Mouse (Mus musculus) embryonic facial prominence, embryonic 11.5 days (tissue): ENCODE measurements around the gene Adssl1. TPM values are rescaled to one million over a fixed set of nuclear protein-coding genes. Genes with fewer than 3 reads are reported as not detected.

Experiments used
- ATAC-seq: fragments of 200-750 bp; cut with Nextera tagmentation; replicated peaks from 2 replicates; pipeline ENCODE4 v1.8.0; 2017; ENCODE audit warnings: low read depth; ENCODE audit not compliant: insufficient number of reproducible peaks, low FRiP score, low TSS enrichment
- DNase-seq: peaks from one replicate; pipeline ENCODE4 v3.0.0-alpha.2; 2015; ENCODE audit warnings: low spot score
- H3K27ac ChIP-seq: fragments of 300-500 bp; sonication (generic); replicated peaks from 2 replicates; pipeline ENCODE4 v1.5.1; 2014; ENCODE audit warnings: mild to moderate bottlenecking, low read depth, low read length, control low read depth
- H3K27me3 ChIP-seq: fragments of 300-500 bp; sonication (generic); 2 replicates; pipeline ENCODE4 v1.6.1; 2014; ENCODE audit warnings: mild to moderate bottlenecking, low read length, moderate library complexity, mixed read lengths; ENCODE audit not compliant: control insufficient read depth, insufficient read depth
- H3K36me3 ChIP-seq: fragments of 300-500 bp; sonication (generic); replicated peaks from 2 replicates; pipeline ENCODE4 v1.6.1; 2014; ENCODE audit warnings: low read depth, mild to moderate bottlenecking, low read length, moderate library complexity, mixed read lengths; ENCODE audit not compliant: control insufficient read depth, insufficient read depth
- H3K4me1 ChIP-seq: fragments of 300-500 bp; sonication (generic); 2 replicates; pipeline ENCODE4 v1.6.1; 2014; ENCODE audit warnings: low read length, mixed read lengths; ENCODE audit not compliant: control insufficient read depth, insufficient read depth
- H3K4me2 ChIP-seq: fragments of 300-500 bp; sonication (generic); 2 replicates; pipeline ENCODE4 v1.6.1; 2014; ENCODE audit warnings: low read depth, mild to moderate bottlenecking, control low read depth, low read length, moderate library complexity
- H3K4me3 ChIP-seq: fragments of 300-500 bp; sonication (generic); 2 replicates; pipeline ENCODE4 v1.5.1; 2014; ENCODE audit warnings: low read depth, low read length, control low read depth
- H3K9ac ChIP-seq: fragments of 300-500 bp; sonication (generic); replicated peaks from 2 replicates; pipeline ENCODE4 v1.6.1; 2014; ENCODE audit warnings: mild to moderate bottlenecking, control low read depth, low read length
- H3K9me3 ChIP-seq: fragments of 300-500 bp; sonication (generic); replicated peaks from 2 replicates; pipeline ENCODE4 v1.6.1; 2016; ENCODE audit warnings: mild to moderate bottlenecking, low read length, inconsistent platforms, mixed read lengths; ENCODE audit not compliant: control insufficient read depth
- WGBS: fragments of 180-500 bp; shearing (Covaris S2); extraction: QIAGEN DNeasy Blood & Tissue Kit; methylation state at CpG from one replicate; pipeline ENCODE4 v1.1.7; 2014; 5-methylcytosine and 5-hydroxymethylcytosine counted together
- polyA plus RNA-seq: library from polyadenylated mRNA; unstranded; fragments of >200 nt; fragmentation: Nextera tagmentation; extraction: Ambion mirVana; gene quantifications from 2 replicates; pipeline ENCODE4 v1.2.1, GENCODE M21; 2014

The Adssl1 gene
- polyA plus RNA-seq, 1 experiment from 2014 or later: 4.2 TPM

DNA sequence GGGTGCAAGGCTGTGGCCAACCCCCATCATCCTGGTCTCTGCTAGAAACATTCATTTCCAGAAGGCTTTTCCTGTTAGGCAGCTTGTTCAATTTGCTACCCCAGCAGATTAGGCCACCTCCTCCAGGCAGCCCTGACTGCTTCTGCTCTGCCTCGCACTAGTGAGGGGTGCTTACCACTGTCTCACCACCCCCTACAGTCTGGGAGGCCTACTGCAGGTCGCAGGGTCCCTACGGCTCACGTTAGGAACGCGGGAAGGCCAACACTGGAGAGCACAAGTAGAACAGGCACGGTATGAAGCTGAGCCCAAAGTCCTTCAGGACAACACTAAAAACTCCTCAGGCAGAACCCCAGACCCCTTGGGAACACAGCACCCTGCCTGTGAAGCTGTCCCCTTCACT lies 52.0 kb downstream of the Adssl1 start:
- Histone ChIP-seq H3K9me3 (no peaks in the 10 kb centered on the region), H3K4me2 (no peak overlapping the region; the same call in 1 of the 2 replicates), H3K4me1 (peaks cover 16% of the 10 kb centered on the region), H3K27me3 (no peaks in the 10 kb centered on the region), H3K9ac (no peak overlapping the region), H3K27ac (no peak overlapping the region), H3K36me3 (peaks cover 18% of the 10 kb centered on the region), H3K4me3 (no peak overlapping the region)
- no peak for DNase-seq
- no peak for ATAC-seq
- WGBS: 81% methylated on average over 7 of the region's 7 CpGs

DNA sequence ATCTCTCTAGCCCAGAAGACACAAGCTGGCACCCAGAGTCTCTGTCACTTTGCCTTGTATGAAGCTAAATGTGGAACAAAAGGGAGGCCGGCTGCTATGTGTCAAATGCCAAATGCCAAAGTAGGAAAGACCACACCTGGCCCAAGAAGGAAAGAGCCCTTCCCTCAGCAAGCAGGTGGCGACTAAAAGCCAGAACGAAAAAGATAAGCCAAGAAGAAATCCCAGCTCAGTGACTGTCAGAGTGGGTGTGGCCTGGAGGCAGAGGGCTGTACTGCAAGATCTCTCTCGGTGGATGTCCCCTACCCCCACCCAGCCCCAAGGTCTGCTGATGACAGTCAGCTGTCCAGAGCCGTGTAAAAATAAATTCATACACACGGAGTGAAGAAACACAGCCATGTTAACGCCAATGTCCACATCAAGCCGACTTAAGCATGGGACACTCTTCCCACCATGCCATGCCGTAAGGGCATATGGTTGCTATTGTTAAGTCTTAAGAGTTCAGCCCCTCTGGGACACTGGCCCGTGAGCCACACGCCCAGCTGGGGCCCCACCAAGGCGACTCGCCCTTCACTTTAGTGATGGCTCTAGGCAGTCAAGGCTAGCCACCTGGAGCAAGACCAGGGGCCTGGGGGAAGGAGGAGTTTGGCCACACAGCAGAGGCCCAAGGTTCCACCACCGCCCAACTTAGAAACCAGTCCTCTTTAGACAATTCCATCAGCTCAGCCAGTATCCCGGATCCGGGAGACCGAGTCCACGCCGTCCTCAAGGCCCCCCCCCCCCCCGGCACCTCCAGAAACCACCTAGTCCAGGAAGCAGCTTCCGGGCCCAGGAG lies 53.1 kb downstream of the Adssl1 start:
- 6% methylated on average over 21 of the region's 21 CpGs for WGBS
- Histone ChIP-seq H3K9me3 (no peaks in the 10 kb centered on the region), H3K27ac (peak overlapping the region; percentile 88), H3K4me2 (peak overlapping the region; percentile 89), H3K4me3 (peak overlapping the region; percentile 94), H3K36me3 (peaks cover 18% of the 10 kb centered on the region), H3K9ac (peak overlapping the region; percentile 99), H3K27me3 (peaks cover 9% of the 10 kb centered on the region), H3K4me1 (peaks cover 16% of the 10 kb centered on the region)
- peak; percentile 14; the same call in 1 of the 2 replicates for ATAC-seq
- DNase-seq: peak; percentile 47

DNA sequence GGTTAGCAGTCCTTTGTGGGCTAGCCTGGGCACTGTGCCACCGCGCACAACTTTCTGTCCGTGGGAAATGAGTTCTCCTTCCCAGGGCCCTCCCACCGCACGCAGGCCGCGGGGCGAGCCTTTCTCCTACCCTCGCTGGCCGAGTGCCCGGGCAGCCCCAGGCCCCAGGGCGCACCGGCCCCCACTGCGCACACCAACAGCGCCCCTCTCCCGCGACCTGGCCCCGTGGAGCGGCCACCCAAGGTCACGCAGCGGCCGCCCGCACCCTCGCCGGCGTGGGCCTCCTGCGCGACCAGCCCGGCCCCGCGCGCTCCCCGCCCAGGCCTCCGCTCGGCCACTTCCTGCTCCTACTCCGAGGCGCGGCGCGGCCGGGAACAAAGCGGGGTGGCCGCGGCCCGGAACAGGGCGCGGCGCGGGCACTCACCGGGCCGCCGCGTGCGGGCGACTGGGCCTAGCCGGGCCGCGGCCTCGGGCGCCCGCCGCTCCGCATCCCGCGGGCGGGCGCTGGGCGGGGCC lies 53.8 kb downstream of the Adssl1 start:
- DNase-seq (peak; percentile 36), ATAC-seq (no peak)
- Histone ChIP-seq H3K4me3 (peak overlapping the region; percentile 94), H3K9me3 (no peaks in the 10 kb centered on the region), H3K27me3 (peaks cover 11% of the 10 kb centered on the region), H3K36me3 (peaks cover 14% of the 10 kb centered on the region), H3K9ac (peak overlapping the region; percentile 99), H3K4me2 (peak overlapping the region; percentile 89), H3K27ac (peak overlapping the region; percentile 88), H3K4me1 (peaks cover 16% of the 10 kb centered on the region)
- WGBS: under 1% methylated on average over 56 of the region's 68 CpGs

DNA sequence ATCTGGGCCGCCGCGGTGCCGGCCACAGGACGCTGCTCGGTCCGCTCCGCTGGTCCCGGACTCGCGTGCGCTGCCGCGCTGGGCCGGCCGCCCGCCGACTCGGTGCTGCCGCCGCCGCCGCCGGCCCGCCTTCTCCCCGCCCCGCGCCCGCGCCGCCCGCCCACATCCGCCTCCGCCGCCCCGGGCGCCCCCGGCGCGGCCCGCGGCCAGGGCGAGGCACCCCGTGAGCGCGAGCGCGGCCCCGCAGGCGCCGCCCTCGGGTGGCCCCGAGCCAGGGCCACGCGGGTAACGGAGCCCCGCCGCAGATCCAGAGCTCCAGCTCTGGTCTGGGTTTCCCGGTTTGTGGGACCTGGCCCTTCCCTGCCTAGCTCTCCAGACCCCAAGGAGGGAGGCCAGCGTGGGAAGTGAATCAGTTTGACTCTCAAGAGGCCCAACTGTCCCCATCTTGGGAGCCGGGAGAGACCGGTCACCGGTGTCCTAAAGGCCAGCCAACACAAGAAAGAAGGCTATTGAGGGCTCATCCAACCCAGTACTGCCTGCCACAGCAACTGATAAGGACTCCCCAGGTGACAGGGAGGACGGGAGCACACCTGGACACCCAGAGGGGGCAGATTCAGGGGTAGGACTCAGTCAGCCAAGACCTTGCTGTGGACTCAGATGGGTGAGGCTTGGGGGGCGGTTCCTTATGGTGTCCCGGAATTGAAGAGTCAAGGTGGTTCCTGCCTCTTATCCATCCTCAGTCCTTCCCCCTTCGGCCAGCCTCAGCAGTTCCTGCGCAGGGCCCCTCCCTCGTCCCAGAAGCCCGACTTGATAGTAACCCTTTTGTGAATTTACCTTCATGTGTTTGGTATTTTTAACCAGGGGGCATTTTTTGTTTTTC lies 54.5 kb downstream of the Adssl1 start, which contains the start of gene Akt1:
TSS of gene Akt1 (minus strand) at position 753 of the 880 bp plus-strand sequence.
- Histone ChIP-seq H3K27ac (peak within 1 kb of the TSS; percentile 88), H3K9ac (peak within 1 kb of the TSS; percentile 99), H3K36me3 (peaks cover 11% of the 10 kb centered on the region), H3K4me1 (peaks cover 16% of the 10 kb centered on the region), H3K4me2 (peak within 1 kb of the TSS; percentile 89), H3K27me3 (peaks cover 18% of the 10 kb centered on the region), H3K9me3 (no peaks in the 10 kb centered on the region), H3K4me3 (peak within 1 kb of the TSS; percentile 94)
- ATAC-seq (peak; percentile 19; the same call in 1 of the 2 replicates), DNase-seq (peak; percentile 64)
- WGBS: under 1% methylated on average over 68 of the region's 70 CpGs

DNA sequence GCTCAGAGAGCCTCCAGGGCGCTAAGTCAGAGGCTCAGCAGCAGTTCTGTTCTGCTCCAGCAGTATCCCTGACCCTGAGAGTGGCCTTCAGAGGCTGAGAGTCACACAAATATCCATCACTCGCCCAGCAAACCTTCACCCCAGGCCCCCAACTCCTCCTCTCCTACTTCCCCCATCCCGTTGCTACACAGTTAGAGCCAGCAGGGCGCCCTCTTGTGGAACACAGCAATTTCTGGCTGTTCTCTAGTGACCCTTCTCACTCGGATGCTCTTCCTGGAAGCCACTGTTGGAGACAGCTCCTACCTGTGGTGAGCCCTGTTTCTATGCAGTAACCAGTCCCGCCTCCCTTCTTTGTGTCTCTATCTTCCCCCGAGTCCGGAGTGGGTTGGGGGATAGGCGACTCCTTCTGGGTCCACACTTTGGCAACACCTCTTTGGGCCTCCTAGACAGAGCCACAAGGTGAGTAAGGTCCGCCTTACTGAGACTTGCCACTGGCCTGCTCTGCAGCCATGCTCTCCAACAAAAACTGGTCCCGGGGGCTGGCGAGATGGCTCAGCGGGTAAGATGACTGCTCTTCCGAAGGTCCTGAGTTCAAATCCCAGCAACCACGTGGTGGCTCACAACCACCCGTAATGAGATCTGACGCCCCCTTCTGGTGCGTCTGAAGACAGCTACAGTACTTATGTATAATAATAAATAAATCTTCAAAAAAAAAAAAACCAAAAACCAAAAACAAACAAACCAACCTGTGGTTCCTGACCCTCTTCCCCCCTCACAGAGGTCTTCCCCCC lies 55.6 kb downstream of the Adssl1 start:
- DNase-seq: peak; percentile 94
- ATAC-seq: peak; percentile 7; the same call in 1 of the 2 replicates
- WGBS: 14% methylated on average over 18 of the region's 18 CpGs
- peak overlapping the region; percentile 94 for H3K4me3 ChIP-seq
- peaks cover 16% of the 10 kb centered on the region for H3K4me1 ChIP-seq
- H3K27ac ChIP-seq: 0 out of 2 replicates have a peak overlapping the region, but pooled peaks have one; percentile 88
- H3K9me3 ChIP-seq: no peaks in the 10 kb centered on the region
- peak overlapping the region; percentile 89 for H3K4me2 ChIP-seq
- peaks cover 29% of the 10 kb centered on the region for H3K27me3 ChIP-seq
- peak overlapping the region; percentile 53 for H3K9ac ChIP-seq
- H3K36me3 ChIP-seq: peaks cover 3% of the 10 kb centered on the region; the same call in 1 of the 2 replicates

DNA sequence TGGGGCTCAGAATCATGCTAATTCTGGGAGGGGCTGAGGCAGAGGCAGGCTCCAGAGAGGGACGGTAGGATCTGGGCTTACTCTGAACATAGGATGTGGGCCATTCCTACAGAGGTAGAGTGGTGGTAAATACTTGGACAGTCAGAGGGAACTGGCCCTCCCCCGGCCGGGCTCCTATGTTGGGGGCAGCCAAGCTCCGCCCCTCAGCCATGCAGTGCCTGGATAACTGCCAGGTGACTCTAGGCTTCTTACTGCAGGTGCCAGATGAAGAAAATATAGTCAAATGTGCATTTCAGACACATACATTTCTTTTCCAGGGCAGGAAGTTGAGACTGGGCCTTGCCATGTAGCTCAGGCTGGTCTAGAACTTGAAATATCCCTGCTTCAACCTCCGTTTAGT lies 57.2 kb downstream of the Adssl1 start:
- Histone ChIP-seq H3K9ac (no peak overlapping the region), H3K27ac (no peak overlapping the region), H3K36me3 (no peaks in the 10 kb centered on the region), H3K4me1 (peaks cover 4% of the 10 kb centered on the region), H3K9me3 (no peaks in the 10 kb centered on the region), H3K4me2 (no peak overlapping the region), H3K4me3 (no peak overlapping the region), H3K27me3 (peaks cover 41% of the 10 kb centered on the region)
- 58% methylated on average over 5 of the region's 5 CpGs for WGBS
- DNase-seq (no peak), ATAC-seq (no peak)

DNA sequence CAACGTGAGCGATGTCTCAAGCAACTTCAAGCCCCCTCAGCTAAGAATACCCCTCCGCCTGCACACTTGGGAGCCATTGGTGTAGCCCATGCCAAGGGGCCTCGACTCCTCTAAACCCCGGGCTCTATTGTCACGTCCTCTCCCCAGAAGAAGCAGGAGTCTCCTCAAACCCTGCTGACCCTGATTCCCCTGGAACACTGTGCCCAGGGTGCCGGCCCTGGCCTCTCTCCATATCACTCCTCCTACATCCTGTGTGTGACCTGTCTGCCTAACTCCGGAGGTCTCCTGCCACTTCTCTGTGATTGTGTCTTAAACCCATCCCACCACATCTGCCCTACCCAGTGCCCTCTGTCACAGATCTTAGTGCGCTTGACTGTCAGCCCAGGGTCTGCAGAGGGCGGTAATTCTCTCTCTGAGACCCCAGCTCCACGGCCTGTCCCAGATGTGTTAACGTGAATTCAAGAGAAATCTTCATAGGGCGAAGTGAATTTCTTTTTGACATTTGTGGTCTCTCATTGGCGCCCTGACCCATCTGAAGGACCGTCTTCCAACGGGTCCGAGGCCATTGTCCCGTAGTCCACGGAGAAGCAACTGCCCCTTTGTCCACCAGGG lies 58.2 kb downstream of the Adssl1 start:
- Histone ChIP-seq H3K4me2 (peak overlapping the region; percentile 93), H3K4me1 (peaks cover 4% of the 10 kb centered on the region), H3K9me3 (no peaks in the 10 kb centered on the region), H3K36me3 (no peaks in the 10 kb centered on the region), H3K27ac (no peak overlapping the region), H3K9ac (peak overlapping the region; percentile 56), H3K27me3 (peaks cover 41% of the 10 kb centered on the region), H3K4me3 (peak overlapping the region; percentile 55)
- WGBS: 18% methylated on average over 19 of the region's 19 CpGs
- no peak for DNase-seq
- no peak for ATAC-seq
